Mouse (Mus musculus): ENCODE data around the gene Iqcj. TPM values are rescaled to one million over a fixed set of nuclear protein-coding genes. Genes with fewer than 3 reads are reported as not detected.
A peak's percentile ranks its signal among the peaks of the same experiment; 100 is the strongest.

Gene Iqcj
- polyA plus RNA-seq, 1 experiment from 2014 or later: not detected

GRCm38 (mm10) chr3:67887251-67887650 lies 4.8 kb upstream of the Iqcj start:
- ATAC-seq (ENCODE audit: low read depth): no peak
- Histone ChIP-seq H3K4me1 (ENCODE audit: control insufficient read depth, insufficient read depth, low read length) (no peaks in the 10 kb centered on the region; the same call in 1 of the 2 replicates), H3K9me3 (ENCODE audit: control insufficient read depth, low read length) (no peaks in the 10 kb centered on the region), H3K27me3 (replicated peaks; ENCODE audit: control insufficient read depth, insufficient read depth, low read length) (no peaks in the 10 kb centered on the region), H3K36me3 (ENCODE audit: control insufficient read depth, insufficient read depth, low read length) (no peaks in the 10 kb centered on the region), H3K4me2 (ENCODE audit: low read depth, low read length) (no peak overlapping the region), H3K4me3 (ENCODE audit: low read depth, low read length) (no peak overlapping the region), H3K9ac (ENCODE audit: low read depth, low read length) (no peak overlapping the region), H3K27ac (replicated peaks; ENCODE audit: low read depth, low read length) (no peak overlapping the region)
- DNase-seq (ENCODE audit: low spot score): no peak

GRCm38 (mm10) chr3:67892768-67893167 lies 748 bp downstream of the Iqcj start:
- Histone ChIP-seq H3K36me3 (ENCODE audit: control insufficient read depth, insufficient read depth, low read length) (no peaks in the 10 kb centered on the region), H3K4me3 (ENCODE audit: low read depth, low read length) (no peak overlapping the region), H3K9ac (ENCODE audit: low read depth, low read length) (no peak overlapping the region), H3K4me2 (ENCODE audit: low read depth, low read length) (no peak overlapping the region), H3K9me3 (ENCODE audit: control insufficient read depth, low read length) (no peaks in the 10 kb centered on the region), H3K4me1 (ENCODE audit: control insufficient read depth, insufficient read depth, low read length) (no peaks in the 10 kb centered on the region; the same call in 1 of the 2 replicates), H3K27me3 (replicated peaks; ENCODE audit: control insufficient read depth, insufficient read depth, low read length) (no peaks in the 10 kb centered on the region), H3K27ac (replicated peaks; ENCODE audit: low read depth, low read length) (no peak overlapping the region)
- no peak for ATAC-seq (ENCODE audit: low read depth)
- no peak for DNase-seq (ENCODE audit: low spot score)
- 80% methylated on average over 10 of the region's 10 CpGs for WGBS

- no peaks in the 10 kb centered on the region for H3K9me3 ChIP-seq (ENCODE audit: control insufficient read depth, low read length)
- no peaks in the 10 kb centered on the region for H3K27me3 ChIP-seq (replicated peaks; ENCODE audit: control insufficient read depth, insufficient read depth, low read length)
- ATAC-seq (ENCODE audit: low read depth) (no peak), DNase-seq (ENCODE audit: low spot score) (no peak)
- H3K27ac ChIP-seq (replicated peaks; ENCODE audit: low read depth, low read length): no peak overlapping the region
- H3K36me3 ChIP-seq (ENCODE audit: control insufficient read depth, insufficient read depth, low read length): no peaks in the 10 kb centered on the region
- H3K4me2 ChIP-seq (ENCODE audit: low read depth, low read length): no peak overlapping the region
- no peaks in the 10 kb centered on the region for H3K4me1 ChIP-seq (ENCODE audit: control insufficient read depth, insufficient read depth, low read length)
- H3K9ac ChIP-seq (ENCODE audit: low read depth, low read length): no peak overlapping the region
- WGBS: 79% methylated on average over 4 of the region's 4 CpGs
- H3K4me3 ChIP-seq (ENCODE audit: low read depth, low read length): no peak overlapping the region
Observed at GRCm38 (mm10) chr3:67902517-67902916, 10.5 kb downstream of the Iqcj start.

- Histone ChIP-seq H3K9me3 (ENCODE audit: control insufficient read depth, low read length) (no peaks in the 10 kb centered on the region), H3K4me1 (ENCODE audit: control insufficient read depth, insufficient read depth, low read length) (no peaks in the 10 kb centered on the region), H3K36me3 (ENCODE audit: control insufficient read depth, insufficient read depth, low read length) (no peaks in the 10 kb centered on the region), H3K9ac (ENCODE audit: low read depth, low read length) (no peak overlapping the region), H3K27me3 (replicated peaks; ENCODE audit: control insufficient read depth, insufficient read depth, low read length) (no peaks in the 10 kb centered on the region), H3K27ac (replicated peaks; ENCODE audit: low read depth, low read length) (no peak overlapping the region), H3K4me3 (ENCODE audit: low read depth, low read length) (no peak overlapping the region), H3K4me2 (ENCODE audit: low read depth, low read length) (no peak overlapping the region)
- no peak for DNase-seq (ENCODE audit: low spot score)
- WGBS: 74% methylated on average over 2 of the region's 2 CpGs
- ATAC-seq (ENCODE audit: low read depth): no peak
Observed at GRCm38 (mm10) chr3:67908586-67908985, 16.6 kb downstream of the Iqcj start.

GRCm38 (mm10) chr3:67918098-67918497 lies 26.1 kb downstream of the Iqcj start:
- no peak overlapping the region for H3K4me2 ChIP-seq (ENCODE audit: low read depth, low read length)
- H3K27ac ChIP-seq (replicated peaks; ENCODE audit: low read depth, low read length): no peak overlapping the region
- H3K9ac ChIP-seq (ENCODE audit: low read depth, low read length): no peak overlapping the region
- no peak overlapping the region for H3K4me3 ChIP-seq (ENCODE audit: low read depth, low read length)
- no peaks in the 10 kb centered on the region for H3K4me1 ChIP-seq (ENCODE audit: control insufficient read depth, insufficient read depth, low read length)
- 89% methylated on average over 3 of the region's 3 CpGs for WGBS
- ATAC-seq (ENCODE audit: low read depth) (no peak), DNase-seq (ENCODE audit: low spot score) (no peak)
- H3K9me3 ChIP-seq (ENCODE audit: control insufficient read depth, low read length): no peaks in the 10 kb centered on the region
- H3K27me3 ChIP-seq (replicated peaks; ENCODE audit: control insufficient read depth, insufficient read depth, low read length): no peaks in the 10 kb centered on the region
- no peaks in the 10 kb centered on the region for H3K36me3 ChIP-seq (ENCODE audit: control insufficient read depth, insufficient read depth, low read length)

- H3K9me3 ChIP-seq (ENCODE audit: control insufficient read depth, low read length): no peaks in the 10 kb centered on the region
- 62% methylated on average over 8 of the region's 8 CpGs for WGBS
- no peak overlapping the region for H3K27ac ChIP-seq (replicated peaks; ENCODE audit: low read depth, low read length)
- ATAC-seq (ENCODE audit: low read depth) (peak; percentile 88), DNase-seq (ENCODE audit: low spot score) (peak; percentile 67)
- H3K4me1 ChIP-seq (ENCODE audit: control insufficient read depth, insufficient read depth, low read length): no peaks in the 10 kb centered on the region
- H3K27me3 ChIP-seq (replicated peaks; ENCODE audit: control insufficient read depth, insufficient read depth, low read length): no peaks in the 10 kb centered on the region
- no peak overlapping the region for H3K9ac ChIP-seq (ENCODE audit: low read depth, low read length)
- H3K36me3 ChIP-seq (ENCODE audit: control insufficient read depth, insufficient read depth, low read length): no peaks in the 10 kb centered on the region
- no peak overlapping the region for H3K4me3 ChIP-seq (ENCODE audit: low read depth, low read length)
- H3K4me2 ChIP-seq (ENCODE audit: low read depth, low read length): no peak overlapping the region
Observed at GRCm38 (mm10) chr3:67918634-67919259, 26.7 kb downstream of the Iqcj start.

GRCm38 (mm10) chr3:67923095-67923494 lies 31.1 kb downstream of the Iqcj start:
- H3K9ac ChIP-seq (ENCODE audit: low read depth, low read length): no peak overlapping the region
- no peak for DNase-seq (ENCODE audit: low spot score)
- H3K4me1 ChIP-seq (ENCODE audit: control insufficient read depth, insufficient read depth, low read length): no peaks in the 10 kb centered on the region
- H3K36me3 ChIP-seq (ENCODE audit: control insufficient read depth, insufficient read depth, low read length): no peaks in the 10 kb centered on the region
- ATAC-seq (ENCODE audit: low read depth): no peak
- no peak overlapping the region for H3K4me2 ChIP-seq (ENCODE audit: low read depth, low read length)
- H3K27ac ChIP-seq (replicated peaks; ENCODE audit: low read depth, low read length): no peak overlapping the region
- H3K9me3 ChIP-seq (ENCODE audit: control insufficient read depth, low read length): no peaks in the 10 kb centered on the region
- no peaks in the 10 kb centered on the region for H3K27me3 ChIP-seq (replicated peaks; ENCODE audit: control insufficient read depth, insufficient read depth, low read length)
- WGBS: 74% methylated on average over 4 of the region's 4 CpGs
- no peak overlapping the region for H3K4me3 ChIP-seq (ENCODE audit: low read depth, low read length)

GRCm38 (mm10) chr3:67925453-67925852 lies 33.4 kb downstream of the Iqcj start:
- H3K4me3 ChIP-seq (ENCODE audit: low read depth, low read length): no peak overlapping the region
- H3K36me3 ChIP-seq (ENCODE audit: control insufficient read depth, insufficient read depth, low read length): no peaks in the 10 kb centered on the region
- WGBS: 39% methylated on average over 2 of the region's 2 CpGs
- no peak overlapping the region for H3K4me2 ChIP-seq (ENCODE audit: low read depth, low read length)
- ATAC-seq (ENCODE audit: low read depth) (no peak), DNase-seq (ENCODE audit: low spot score) (no peak)
- H3K27ac ChIP-seq (replicated peaks; ENCODE audit: low read depth, low read length): no peak overlapping the region
- H3K27me3 ChIP-seq (replicated peaks; ENCODE audit: control insufficient read depth, insufficient read depth, low read length): no peaks in the 10 kb centered on the region
- no peaks in the 10 kb centered on the region for H3K4me1 ChIP-seq (ENCODE audit: control insufficient read depth, insufficient read depth, low read length)
- no peak overlapping the region for H3K9ac ChIP-seq (ENCODE audit: low read depth, low read length)
- H3K9me3 ChIP-seq (ENCODE audit: control insufficient read depth, low read length): no peaks in the 10 kb centered on the region

GRCm38 (mm10) chr3:67930424-67931133 lies 38.6 kb downstream of the Iqcj start:
- H3K4me1 ChIP-seq (ENCODE audit: control insufficient read depth, insufficient read depth, low read length): no peaks in the 10 kb centered on the region
- DNase-seq (ENCODE audit: low spot score) (no peak), ATAC-seq (ENCODE audit: low read depth) (no peak)
- H3K9ac ChIP-seq (ENCODE audit: low read depth, low read length): no peak overlapping the region
- H3K36me3 ChIP-seq (ENCODE audit: control insufficient read depth, insufficient read depth, low read length): no peaks in the 10 kb centered on the region
- H3K4me3 ChIP-seq (ENCODE audit: low read depth, low read length): no peak overlapping the region
- H3K9me3 ChIP-seq (ENCODE audit: control insufficient read depth, low read length): no peaks in the 10 kb centered on the region
- 83% methylated on average over 10 of the region's 10 CpGs for WGBS
- no peaks in the 10 kb centered on the region for H3K27me3 ChIP-seq (replicated peaks; ENCODE audit: control insufficient read depth, insufficient read depth, low read length)
- H3K4me2 ChIP-seq (ENCODE audit: low read depth, low read length): no peak overlapping the region
- H3K27ac ChIP-seq (replicated peaks; ENCODE audit: low read depth, low read length): no peak overlapping the region

All from embryonic facial prominence, embryonic 14.5 days (tissue).